Comparison of ENCODE assay signal across 8 mouse cellular contexts in the genomic region with DNA sequence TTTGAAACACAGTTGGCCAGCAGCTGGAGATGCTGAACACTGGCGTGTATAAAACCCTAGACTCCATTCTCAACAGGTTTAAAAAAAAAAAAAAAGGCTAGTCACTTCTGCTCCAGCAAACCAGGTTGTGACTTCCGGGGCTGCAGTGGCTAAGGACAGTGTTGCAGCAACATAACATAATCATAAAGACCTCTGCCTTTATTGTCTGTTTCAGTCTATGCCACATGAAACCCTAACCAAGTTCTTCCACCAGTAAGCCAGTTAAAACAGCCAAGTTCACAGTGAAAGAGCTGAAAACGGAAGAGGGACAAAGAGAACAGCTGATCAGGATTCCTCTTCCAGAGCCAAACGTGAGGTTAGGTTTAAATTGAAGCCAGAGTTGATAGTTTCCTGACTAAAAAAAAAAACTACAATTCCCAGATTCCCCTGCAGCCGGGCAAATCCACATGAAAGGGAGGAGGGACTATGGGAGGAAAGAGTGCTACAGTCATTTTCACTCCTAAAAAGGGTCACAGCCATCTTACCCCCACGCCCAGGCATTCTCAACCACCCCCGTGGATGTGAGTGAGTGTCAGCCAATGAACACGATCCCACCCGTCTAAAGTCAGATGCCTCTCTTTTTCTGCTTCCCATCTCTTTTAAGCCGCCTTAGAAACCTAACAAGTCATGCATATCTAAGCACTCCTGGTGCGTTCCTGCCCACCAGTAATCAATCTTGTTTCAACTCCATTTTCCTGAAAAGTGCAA.
DNase-seq lines count a peak whose midpoint lies in the region; ATAC-seq and TF ChIP-seq lines count a peak whose summit lies in the region.

No protein-coding gene starts in this region.

- H3K36me3 ChIP-seq in spleen, adult 2 months (ENCODE audit: control insufficient read depth, insufficient read depth, low read length): no peaks in the 10 kb centered on the region
- H3K36me3 ChIP-seq in embryonic facial prominence, embryonic 10.5 days (replicated peaks): no peaks in the 10 kb centered on the region
- H3K36me3 ChIP-seq in kidney, embryonic 15.5 days: no peaks in the 10 kb centered on the region
- H3K36me3 ChIP-seq in limb, embryonic 13.5 days: no peaks in the 10 kb centered on the region
- H3K36me3 ChIP-seq in midbrain, embryonic 15.5 days (replicated peaks): no peaks in the 10 kb centered on the region
- H3K36me3 ChIP-seq in testis, adult 2 months (ENCODE audit: control insufficient read depth, insufficient read depth, low read length): no peaks in the 10 kb centered on the region

- ATAC-seq in kidney, embryonic 15.5 days (replicated peaks; ENCODE audit: low FRiP score): peak; percentile 74
- peak; percentile 83 for ATAC-seq in limb, embryonic 13.5 days (ENCODE audit: low FRiP score, low read depth)
- ATAC-seq in midbrain, embryonic 15.5 days (replicated peaks): peak; percentile 85

- H3K27me3 ChIP-seq in spleen, adult 2 months (ENCODE audit: control insufficient read depth, insufficient read depth, low read length): no peaks in the 10 kb centered on the region
- no peaks in the 10 kb centered on the region for H3K27me3 ChIP-seq in embryonic facial prominence, embryonic 10.5 days (replicated peaks; ENCODE audit: low read depth, poor library complexity, severe bottlenecking)
- H3K27me3 ChIP-seq in kidney, embryonic 15.5 days: no peaks in the 10 kb centered on the region
- H3K27me3 ChIP-seq in limb, embryonic 13.5 days: no peaks in the 10 kb centered on the region
- H3K27me3 ChIP-seq in midbrain, embryonic 15.5 days (replicated peaks): no peaks in the 10 kb centered on the region
- no peaks in the 10 kb centered on the region for H3K27me3 ChIP-seq in testis, adult 2 months (ENCODE audit: control insufficient read depth, insufficient read depth, low read length)

- no peak for DNase-seq in spleen, adult 2 months (ENCODE audit: low read depth in 1 of 2, low spot score in 2 of 2)
- DNase-seq in spleen, postnatal 14 days (ENCODE audit: low spot score in 2 of 2): no peak
- DNase-seq in embryonic facial prominence, embryonic 10.5 days (ENCODE audit: low spot score): peak; percentile 52
- peak; percentile 50 to 58 for DNase-seq in heart, adult 9 months (ENCODE audit: low spot score in 2 of 2)

- no peak for TF ChIP-seq POLR2A in spleen, adult 2 months (IDR thresholded peaks at IDR 0.05; ENCODE audit: low read depth, low read length)
- TF ChIP-seq POLR2A in testis, adult 2 months (IDR thresholded peaks at IDR 0.05; ENCODE audit: control insufficient read depth, low read depth, low read length): no peak

- no peak for TF ChIP-seq CTCF in spleen, adult 2 months (IDR thresholded peaks at IDR 0.05; ENCODE audit: extremely low read depth, insufficient read depth, insufficient read length, insufficient replicate concordance)
- no peak for TF ChIP-seq CTCF in testis, adult 2 months (IDR thresholded peaks at IDR 0.05; ENCODE audit: control insufficient read depth, insufficient read depth, insufficient replicate concordance, low read depth, low read length)

- 0 out of 2 replicates have a peak overlapping the region, but pooled peaks have one; percentile 13 for H3K4me3 ChIP-seq in spleen, adult 2 months (ENCODE audit: extremely low read depth, insufficient read depth, insufficient read length)
- H3K4me3 ChIP-seq in embryonic facial prominence, embryonic 10.5 days: peak overlapping the region; percentile 55
- peak overlapping the region; percentile 52 for H3K4me3 ChIP-seq in kidney, embryonic 15.5 days (replicated peaks)
- peak overlapping the region; percentile 40 for H3K4me3 ChIP-seq in limb, embryonic 13.5 days
- H3K4me3 ChIP-seq in midbrain, embryonic 15.5 days: peak overlapping the region; percentile 48
- H3K4me3 ChIP-seq in testis, adult 2 months (ENCODE audit: control insufficient read depth, low read depth, low read length): peak overlapping the region; percentile 23; the same call in 1 of the 2 replicates

- no peak overlapping the region for H3K27ac ChIP-seq in spleen, adult 2 months (ENCODE audit: insufficient read depth, low read length)
- H3K27ac ChIP-seq in embryonic facial prominence, embryonic 10.5 days (replicated peaks): peak overlapping the region; percentile 75
- H3K27ac ChIP-seq in kidney, embryonic 15.5 days: peak overlapping the region; percentile 83
- no peak overlapping the region for H3K27ac ChIP-seq in limb, embryonic 13.5 days
- peak overlapping the region; percentile 71 for H3K27ac ChIP-seq in midbrain, embryonic 15.5 days
- no peak overlapping the region for H3K27ac ChIP-seq in testis, adult 2 months (ENCODE audit: control insufficient read depth, insufficient read depth, low read depth, low read length)

- H3K4me1 ChIP-seq in spleen, adult 2 months (ENCODE audit: control insufficient read depth, insufficient read depth, insufficient read length): no peaks in the 10 kb centered on the region
- H3K4me1 ChIP-seq in embryonic facial prominence, embryonic 10.5 days: peaks cover 14% of the 10 kb centered on the region
- peaks cover 7% of the 10 kb centered on the region for H3K4me1 ChIP-seq in kidney, embryonic 15.5 days
- H3K4me1 ChIP-seq in limb, embryonic 13.5 days: peaks cover 4% of the 10 kb centered on the region; the same call in 1 of the 2 replicates
- no peaks in the 10 kb centered on the region for H3K4me1 ChIP-seq in midbrain, embryonic 15.5 days
- H3K4me1 ChIP-seq in testis, adult 2 months (ENCODE audit: control insufficient read depth, insufficient read depth, low read length): no peaks in the 10 kb centered on the region

- H3K4me2 ChIP-seq in kidney, embryonic 15.5 days: peak overlapping the region; percentile 60
- H3K4me2 ChIP-seq in limb, embryonic 13.5 days (replicated peaks): peak overlapping the region; percentile 58
- peak overlapping the region; percentile 59 for H3K4me2 ChIP-seq in midbrain, embryonic 15.5 days

- peak overlapping the region; percentile 38; the same call in 1 of the 2 replicates for H3K9ac ChIP-seq in kidney, embryonic 15.5 days
- H3K9ac ChIP-seq in limb, embryonic 13.5 days: peak overlapping the region; percentile 46; the same call in 1 of the 2 replicates
- peak overlapping the region; percentile 63 for H3K9ac ChIP-seq in midbrain, embryonic 15.5 days

- WGBS in spleen, adult 2 months: 39% methylated on average over 11 of the region's 11 CpGs
- WGBS in embryonic facial prominence, embryonic 10.5 days: 15% methylated on average over 11 of the region's 11 CpGs
- 15% methylated on average over 11 of the region's 11 CpGs for WGBS in kidney, embryonic 15.5 days
- WGBS in limb, embryonic 13.5 days: 13% methylated on average over 11 of the region's 11 CpGs
- 11% methylated on average over 11 of the region's 11 CpGs for WGBS in midbrain, embryonic 15.5 days

- no peaks in the 10 kb centered on the region for H3K9me3 ChIP-seq in embryonic facial prominence, embryonic 10.5 days
- no peaks in the 10 kb centered on the region for H3K9me3 ChIP-seq in kidney, embryonic 15.5 days (replicated peaks)
- H3K9me3 ChIP-seq in limb, embryonic 13.5 days: no peaks in the 10 kb centered on the region
- H3K9me3 ChIP-seq in midbrain, embryonic 15.5 days: no peaks in the 10 kb centered on the region

Comparison
In these comparisons a context has a peak if more than half of its experiments do, and no peak if none do; other contexts are left out.
1. DNase-seq: peak in embryonic facial prominence, embryonic 10.5 days (single experiment) and heart, adult 9 months (2 of 2); none in spleen, adult 2 months (0 of 2) and spleen, postnatal 14 days (0 of 2).
2. H3K27ac ChIP-seq: peak in embryonic facial prominence, embryonic 10.5 days (single experiment), kidney, embryonic 15.5 days (single experiment) and midbrain, embryonic 15.5 days (single experiment); none in spleen, adult 2 months (single experiment), limb, embryonic 13.5 days (single experiment) and testis, adult 2 months (single experiment).
3. Peak in every context shown above with its lines, with median percentiles within 50 percentile points of each other: H3K4me3 ChIP-seq, ATAC-seq, H3K4me2 ChIP-seq and H3K9ac ChIP-seq.